Comparison of ENCODE assay signal across 25 mouse cellular contexts in the genomic region with DNA sequence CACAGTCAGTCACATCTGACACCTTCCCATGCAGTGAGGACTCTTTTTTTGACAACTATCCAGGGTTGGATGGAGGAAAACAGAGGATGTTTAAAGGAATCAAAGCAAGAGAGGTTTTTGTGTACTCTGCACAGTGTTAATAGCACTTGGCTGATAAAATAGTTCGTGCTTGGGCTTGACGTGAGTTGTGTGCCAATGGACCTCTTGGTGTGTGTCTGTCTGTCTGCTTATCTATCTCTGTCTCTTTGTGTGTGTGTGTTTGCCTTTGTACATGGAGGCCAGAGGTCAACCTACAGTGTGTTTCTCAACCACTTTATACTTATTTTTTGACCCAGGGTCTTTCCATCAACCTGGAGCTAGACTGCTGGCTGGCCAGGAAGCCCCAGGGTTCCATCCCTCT. TPM values are rescaled to one million over a fixed set of nuclear protein-coding genes. Genes with fewer than 3 reads are reported as not detected.
DNase-seq lines count a peak whose midpoint lies in the region; ATAC-seq and TF ChIP-seq lines count a peak whose summit lies in the region.
"Had no signal": no experiment of that assay in that cellular context is flagged by ENCODE, and none has a peak within 500 bp of the region (broad histone marks: within the 10 kb centered on the region; RNA-seq: fewer than 3 reads in every experiment).

No protein-coding gene starts in this region.

- no peaks in the 10 kb centered on the region for H3K4me1 ChIP-seq in forebrain, embryonic 11.5 days (replicated peaks; ENCODE audit: control insufficient read depth, insufficient read depth, low read length)
- peaks cover 1% of the 10 kb centered on the region; the same call in 1 of the 2 replicates for H3K4me1 ChIP-seq in forebrain, embryonic 14.5 days (ENCODE audit: control insufficient read depth, insufficient read depth, low read length)
- H3K4me1 ChIP-seq in liver, embryonic 11.5 days (replicated peaks; ENCODE audit: control insufficient read depth, insufficient read depth, low read length), result peaks cover 12% of the 10 kb centered on the region
- H3K4me1 ChIP-seq in lung, postnatal 0 days (ENCODE audit: insufficient read depth, low read depth, low read length), result peaks cover 7% of the 10 kb centered on the region; the same call in 1 of the 2 replicates
- peaks cover 6% of the 10 kb centered on the region; the same call in 1 of the 2 replicates for H3K4me1 ChIP-seq in liver, embryonic 16.5 days (ENCODE audit: control insufficient read depth, low read depth, low read length)

- H3K27ac ChIP-seq in forebrain, embryonic 11.5 days (ENCODE audit: low read depth, low read length), result no peak overlapping the region
- no peak overlapping the region for H3K27ac ChIP-seq in forebrain, embryonic 14.5 days (ENCODE audit: low read depth, low read length)
- H3K27ac ChIP-seq in liver, embryonic 11.5 days (ENCODE audit: low read depth, low read length), result no peak overlapping the region
- H3K27ac ChIP-seq in lung, postnatal 0 days (ENCODE audit: low read length), result no peak overlapping the region
- H3K27ac ChIP-seq in liver, embryonic 16.5 days (ENCODE audit: low read length), result peak overlapping the region; percentile 69
- H3K27ac ChIP-seq: embryonic facial prominence, embryonic 15.5 days; forebrain, embryonic 10.5 days; heart, embryonic 10.5 days had no signal

- no peak for ATAC-seq in forebrain, embryonic 11.5 days (replicated peaks; ENCODE audit: low FRiP score)
- no peak for ATAC-seq in forebrain, embryonic 14.5 days
- ATAC-seq in liver, embryonic 11.5 days (replicated peaks; ENCODE audit: low FRiP score), result no peak
- ATAC-seq in lung, postnatal 0 days, result peak; percentile 26
- peak; percentile 89 for ATAC-seq in liver, embryonic 16.5 days (ENCODE audit: low read depth)
- ATAC-seq: CD4-positive, CD25-positive, alpha-beta regulatory T cell, adult 4 months; forebrain, embryonic 16.5 days had no signal

- no peak overlapping the region for H3K4me2 ChIP-seq in forebrain, embryonic 11.5 days (ENCODE audit: low read depth, low read length, severe bottlenecking)
- H3K4me2 ChIP-seq in forebrain, embryonic 14.5 days (ENCODE audit: low read length), result no peak overlapping the region
- H3K4me2 ChIP-seq in liver, embryonic 11.5 days, result no peak overlapping the region
- H3K4me2 ChIP-seq in lung, postnatal 0 days (replicated peaks; ENCODE audit: low read depth, low read length), result no peak overlapping the region
- no peak overlapping the region for H3K4me2 ChIP-seq in liver, embryonic 16.5 days (ENCODE audit: low read depth, low read length)
- H3K4me2 ChIP-seq: embryonic facial prominence, embryonic 15.5 days had no signal

- no peak for TF ChIP-seq EP300 in lung, postnatal 0 days (IDR thresholded peaks at IDR 0.05)

- H3K9me3 ChIP-seq in forebrain, embryonic 11.5 days (ENCODE audit: control insufficient read depth, low read length), result no peaks in the 10 kb centered on the region
- H3K9me3 ChIP-seq in forebrain, embryonic 14.5 days (replicated peaks; ENCODE audit: control insufficient read depth, low read length), result no peaks in the 10 kb centered on the region
- H3K9me3 ChIP-seq in liver, embryonic 11.5 days (ENCODE audit: control insufficient read depth, low read length), result no peaks in the 10 kb centered on the region
- H3K9me3 ChIP-seq in lung, postnatal 0 days (ENCODE audit: low read length), result no peaks in the 10 kb centered on the region
- no peaks in the 10 kb centered on the region for H3K9me3 ChIP-seq in liver, embryonic 16.5 days (replicated peaks; ENCODE audit: control insufficient read depth, low read length)
- H3K9me3 ChIP-seq: embryonic facial prominence, embryonic 15.5 days; heart, embryonic 10.5 days had no signal

- H3K36me3 ChIP-seq in forebrain, embryonic 11.5 days (ENCODE audit: control insufficient read depth, insufficient read depth, low read length), result no peaks in the 10 kb centered on the region
- H3K36me3 ChIP-seq in forebrain, embryonic 14.5 days (ENCODE audit: control insufficient read depth, insufficient read depth, low read length), result no peaks in the 10 kb centered on the region
- H3K36me3 ChIP-seq in liver, embryonic 11.5 days (ENCODE audit: control insufficient read depth, insufficient read depth, low read length), result no peaks in the 10 kb centered on the region
- no peaks in the 10 kb centered on the region for H3K36me3 ChIP-seq in lung, postnatal 0 days (ENCODE audit: insufficient read depth, low read length)
- H3K36me3 ChIP-seq in liver, embryonic 16.5 days (ENCODE audit: control insufficient read depth, insufficient read depth), result peaks cover 2% of the 10 kb centered on the region; the same call in 1 of the 2 replicates
- H3K36me3 ChIP-seq: G1E; heart, embryonic 10.5 days had no signal

- TF ChIP-seq CTCF in lung, postnatal 0 days (IDR thresholded peaks at IDR 0.05), result no peak

- no peaks in the 10 kb centered on the region for H3K27me3 ChIP-seq in forebrain, embryonic 11.5 days (ENCODE audit: control insufficient read depth, insufficient read depth, low read length)
- no peaks in the 10 kb centered on the region for H3K27me3 ChIP-seq in forebrain, embryonic 14.5 days (replicated peaks; ENCODE audit: control insufficient read depth, insufficient read depth, low read length)
- H3K27me3 ChIP-seq in liver, embryonic 11.5 days (replicated peaks; ENCODE audit: control insufficient read depth, insufficient read depth, low read length), result no peaks in the 10 kb centered on the region
- no peaks in the 10 kb centered on the region for H3K27me3 ChIP-seq in lung, postnatal 0 days (replicated peaks; ENCODE audit: insufficient read depth, low read length)
- no peaks in the 10 kb centered on the region for H3K27me3 ChIP-seq in liver, embryonic 16.5 days (ENCODE audit: control insufficient read depth, insufficient read depth, low read depth, low read length)
- H3K27me3 ChIP-seq: embryonic facial prominence, embryonic 15.5 days had no signal

- H3K9ac ChIP-seq in forebrain, embryonic 11.5 days (ENCODE audit: low read length), result no peak overlapping the region
- no peak overlapping the region for H3K9ac ChIP-seq in forebrain, embryonic 14.5 days (ENCODE audit: low read length)
- H3K9ac ChIP-seq in liver, embryonic 11.5 days (ENCODE audit: low read depth, low read length), result no peak overlapping the region
- H3K9ac ChIP-seq in lung, postnatal 0 days (replicated peaks; ENCODE audit: low read depth), result no peak overlapping the region
- H3K9ac ChIP-seq in liver, embryonic 16.5 days (ENCODE audit: low read depth, low read length), result no peak overlapping the region
- H3K9ac ChIP-seq: embryonic facial prominence, embryonic 15.5 days had no signal

- peak; percentile 13 for DNase-seq in forebrain, embryonic 11.5 days (ENCODE audit: low spot score)
- no peak for DNase-seq in forebrain, embryonic 14.5 days (ENCODE audit: low spot score)
- DNase-seq in liver, embryonic 11.5 days (ENCODE audit: low spot score), result peak; percentile 28
- no peak for DNase-seq in liver
- no peak for DNase-seq in lung, postnatal 0 days (ENCODE audit: low spot score)
- no peak for DNase-seq in lung, postnatal 10 days
- no peak for DNase-seq in left cerebral cortex, adult 11 months (ENCODE audit: low spot score)
- DNase-seq: adrenal gland, postnatal 10 days; B cell, adult 2 months; cerebellum, adult 11 months; cerebellum, adult 8-10 months; cerebellum, postnatal 14 days; embryo, embryonic 11 days; gastrocnemius, postnatal 10 days; heart, adult 18-20 months; heart, postnatal 10 days; heart, postnatal 4 days had no signal

- H3K4me3 ChIP-seq in forebrain, embryonic 11.5 days (ENCODE audit: low read depth, low read length), result no peak overlapping the region
- H3K4me3 ChIP-seq in forebrain, embryonic 14.5 days (ENCODE audit: low read depth, low read length), result no peak overlapping the region
- no peak overlapping the region for H3K4me3 ChIP-seq in liver, embryonic 11.5 days (ENCODE audit: low read depth, low read length)
- no peak overlapping the region for H3K4me3 ChIP-seq in lung, postnatal 0 days (ENCODE audit: low read depth, low read length)
- H3K4me3 ChIP-seq in liver, embryonic 16.5 days (ENCODE audit: low read depth, low read length), result no peak overlapping the region
- H3K4me3 ChIP-seq: embryonic facial prominence, embryonic 15.5 days; erythroblast, embryonic 14.5 days; forebrain, embryonic 10.5 days; heart, embryonic 10.5 days had no signal

- 79% methylated on average over 2 of the region's 2 CpGs for WGBS in forebrain, embryonic 11.5 days
- 80% methylated on average over 2 of the region's 2 CpGs for WGBS in forebrain, embryonic 14.5 days
- 53% methylated on average over 2 of the region's 2 CpGs for WGBS in liver, embryonic 11.5 days
- WGBS in lung, postnatal 0 days, result 26% methylated on average over 2 of the region's 2 CpGs
- WGBS in liver, embryonic 16.5 days (ENCODE audit: insufficient replicate concordance), result 64% methylated on average over 2 of the region's 2 CpGs

RNA-seq across cellular contexts. Expression of gene Zfp618, which starts 27.8 kb away (rescaled TPM):
- polyA plus RNA-seq in forebrain, embryonic 11.5 days (2014; fragmentation: Nextera tagmentation; extraction: Ambion mirVana), result 27.7 and 33.5 TPM in 2 replicates
- polyA plus RNA-seq in forebrain, embryonic 14.5 days (2014; fragmentation: Nextera tagmentation; extraction: Ambion mirVana), result 14.9 and 16.3 TPM in 2 replicates
- 9.8 and 12.9 TPM in 2 replicates for polyA plus RNA-seq in liver, embryonic 11.5 days (2014; fragmentation: Nextera tagmentation; extraction: Ambion mirVana)
- 7.2 and 7.9 TPM in 2 replicates for polyA plus RNA-seq in lung, postnatal 0 days (2015; fragmentation: Nextera tagmentation; extraction: Ambion mirVana)
- polyA plus RNA-seq in liver, embryonic 16.5 days (2015; fragmentation: Nextera tagmentation; extraction: Ambion mirVana), result 5.8 and 9.2 TPM in 2 replicates
- polyA plus RNA-seq: erythroblast, embryonic 14.5 days; G1E had no signal

Comparison
In these comparisons a context has a peak if more than half of its experiments do, and no peak if none do; other contexts are left out.
1. ATAC-seq: peak in lung, postnatal 0 days (single experiment) and liver, embryonic 16.5 days (single experiment); none in forebrain, embryonic 11.5 days (single experiment), forebrain, embryonic 14.5 days (single experiment) and liver, embryonic 11.5 days (single experiment).
2. DNase-seq: peak in forebrain, embryonic 11.5 days (single experiment) and liver, embryonic 11.5 days (single experiment); none in forebrain, embryonic 14.5 days (single experiment), liver (single experiment), lung, postnatal 0 days (single experiment), lung, postnatal 10 days (single experiment) and left cerebral cortex, adult 11 months (single experiment).